Mouse (Mus musculus) fibroblast of lung, adult 2 months (primary cell): Measurements from ENCODE around the gene Muc3.
A peak's percentile ranks its signal among the peaks of the same experiment; 100 is the strongest.
"Not testable (repeated sequence)": the region's sequence is repeated elsewhere in the genome, so short reads cannot be mapped to it uniquely, and the experiment has no call there.

Experiments used
- DNase-seq: peaks from one replicate; pipeline ENCODE4 v3.0.0-alpha.2; 2011; ENCODE audit warnings: low read depth

The Muc3 gene

DNA sequence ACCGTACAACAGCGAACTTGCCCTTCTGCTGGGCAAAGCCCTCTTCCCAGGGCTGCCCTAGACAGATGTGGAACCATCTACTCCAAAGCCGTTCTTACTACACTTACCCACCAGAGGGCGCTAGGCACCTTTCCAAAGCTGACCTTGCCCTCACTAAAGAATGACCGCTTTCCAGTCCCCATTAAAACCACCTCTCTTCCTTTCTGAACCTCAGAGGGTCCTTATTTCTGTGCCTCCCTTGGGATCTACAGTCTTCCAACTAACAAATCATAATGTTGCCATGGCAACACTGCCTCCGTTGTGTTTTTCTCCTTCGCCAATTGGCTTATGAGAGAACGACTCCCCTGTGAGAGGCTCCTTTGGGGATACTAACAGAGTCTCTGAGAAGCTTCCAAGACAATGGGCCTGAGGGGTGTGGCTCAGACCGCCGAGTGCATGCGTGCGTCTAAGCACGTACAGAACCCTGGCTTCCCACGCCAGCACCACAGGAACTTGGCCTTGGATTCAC, 26.4 kb downstream of the Muc3 start:
- no peak for DNase-seq

DNA sequence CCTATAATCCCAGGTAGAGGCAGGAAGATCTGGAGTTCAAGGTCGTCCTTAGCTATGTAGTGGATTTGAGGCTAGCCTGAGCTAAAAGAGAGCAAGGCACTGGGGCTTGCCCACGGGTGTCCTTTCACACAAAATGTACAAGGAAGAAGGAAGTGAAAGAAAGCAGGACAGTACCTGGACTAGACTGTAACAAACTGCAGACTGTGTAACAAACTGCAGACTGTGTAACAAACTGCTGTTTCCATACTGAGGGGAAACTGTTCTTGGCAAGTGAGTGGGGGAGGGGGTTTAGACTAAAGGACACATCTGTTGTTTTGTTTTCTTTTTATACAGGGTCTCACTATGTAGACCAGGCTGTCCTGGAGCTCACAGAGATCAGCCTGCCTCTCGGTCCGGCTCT, 27.8 kb downstream of the Muc3 start:
- no peak for DNase-seq

DNA sequence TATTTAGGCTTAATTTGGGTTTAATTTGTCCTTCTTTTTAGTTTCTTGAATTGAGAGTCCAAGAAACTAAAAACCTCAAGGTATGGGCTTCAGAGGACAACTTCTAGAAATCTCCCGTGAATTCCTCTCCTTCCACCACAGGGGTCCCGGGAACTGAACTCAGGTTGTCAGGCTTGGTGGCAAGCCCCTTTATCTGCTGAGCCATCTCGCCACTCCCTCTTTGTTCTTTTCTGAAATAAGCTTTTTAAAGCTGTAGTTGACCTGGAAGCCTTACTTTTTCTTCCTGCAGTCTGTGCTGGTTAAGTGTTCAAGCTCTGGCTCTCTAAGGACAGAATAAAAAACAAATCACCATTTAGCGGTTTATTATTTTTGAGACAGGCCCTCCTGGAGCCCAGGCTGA, 30.2 kb downstream of the Muc3 start:
- no peak for DNase-seq

DNA sequence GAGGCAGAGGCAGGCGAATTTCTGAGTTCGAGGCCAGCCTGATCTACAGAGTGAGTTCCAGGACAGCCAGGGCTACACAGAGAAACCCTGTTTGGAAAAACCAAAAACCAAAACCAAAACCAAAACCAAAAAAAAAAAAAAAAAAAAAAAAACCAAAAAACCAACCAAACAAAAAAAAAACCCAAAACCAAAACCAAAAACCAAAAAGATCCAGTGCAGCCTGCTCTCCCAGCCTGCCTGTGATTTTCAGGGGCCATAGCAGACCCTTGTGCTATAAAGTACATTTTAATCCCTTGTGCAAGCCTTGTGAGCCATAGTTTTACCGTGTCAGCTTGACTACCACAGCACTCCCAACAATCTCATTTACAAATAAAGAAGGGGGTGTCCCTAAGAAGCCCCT, 31.1 kb downstream of the Muc3 start:
- not testable (repeated sequence) for DNase-seq

DNA sequence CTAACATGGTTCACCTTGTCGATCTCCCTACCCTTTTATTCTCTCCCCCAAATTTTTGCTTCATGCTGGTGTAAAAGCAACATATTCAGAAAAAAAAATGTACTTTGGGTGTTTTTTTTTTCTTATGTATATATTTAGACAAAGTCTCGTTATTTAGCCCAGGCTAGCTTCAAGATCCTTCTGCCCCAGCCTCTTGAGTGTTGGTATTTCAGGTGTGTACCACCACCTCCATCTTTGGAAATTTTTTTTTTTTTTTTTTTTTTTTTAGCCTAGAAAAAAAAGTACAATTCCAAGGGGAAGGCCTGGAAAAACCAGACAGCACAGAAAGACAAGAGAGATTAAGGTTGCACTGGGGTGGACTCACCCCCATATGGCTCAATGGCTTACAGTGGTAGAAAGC, 32.1 kb downstream of the Muc3 start:
- DNase-seq, result no peak

DNA sequence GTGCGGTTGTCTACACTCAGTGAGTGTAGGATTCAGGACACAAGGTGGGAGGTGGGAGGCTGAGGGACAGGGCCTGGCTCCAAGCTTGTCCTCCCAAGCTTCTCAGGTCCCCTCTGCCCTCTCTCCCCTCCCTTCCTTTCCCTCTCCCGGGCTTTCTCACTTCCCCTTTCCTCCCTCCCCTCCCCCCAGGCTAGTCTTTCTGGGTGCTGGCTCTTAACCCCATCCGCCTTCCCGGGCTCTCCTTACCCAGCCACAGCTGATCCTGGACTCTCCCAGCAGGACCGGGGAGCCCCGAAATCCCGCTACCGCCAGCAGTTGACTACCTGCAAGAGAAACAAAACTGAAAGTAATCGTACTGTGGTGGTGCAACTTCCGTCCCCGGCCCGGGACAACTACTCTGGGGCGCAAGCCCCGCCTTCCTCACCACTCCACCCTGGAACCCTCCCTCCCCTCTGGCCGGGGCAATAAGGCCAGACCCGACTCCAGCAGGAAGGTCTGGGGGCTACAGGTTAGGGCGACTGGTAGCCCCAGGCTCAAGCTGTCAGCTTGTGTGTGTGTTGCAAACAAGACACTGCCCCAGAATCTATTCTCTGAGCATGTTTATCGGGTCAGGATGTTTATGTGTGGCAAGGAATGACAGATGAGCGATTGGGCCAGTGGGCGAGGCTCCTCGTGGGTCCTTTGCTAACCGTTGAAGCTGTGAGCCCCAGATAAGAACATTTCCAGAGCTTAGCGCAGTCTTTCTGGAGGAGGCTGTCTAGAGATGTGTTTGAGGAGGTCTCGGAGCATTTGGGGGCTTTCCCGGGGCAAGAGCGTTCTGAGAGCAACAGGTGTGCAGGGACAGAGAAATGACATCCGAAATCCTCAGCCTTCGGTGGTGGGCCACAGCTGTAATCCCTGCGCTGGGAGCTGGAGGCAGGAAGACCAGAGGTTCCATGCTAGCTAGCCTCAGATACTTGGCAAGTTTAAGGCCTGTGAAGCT, 33.0 kb downstream of the Muc3 start, which contains the start of gene Trim56:
Gene Trim56, minus strand, starts transcription at position 344 of the 982 bp plus-strand sequence.
- no peak for DNase-seq

DNA sequence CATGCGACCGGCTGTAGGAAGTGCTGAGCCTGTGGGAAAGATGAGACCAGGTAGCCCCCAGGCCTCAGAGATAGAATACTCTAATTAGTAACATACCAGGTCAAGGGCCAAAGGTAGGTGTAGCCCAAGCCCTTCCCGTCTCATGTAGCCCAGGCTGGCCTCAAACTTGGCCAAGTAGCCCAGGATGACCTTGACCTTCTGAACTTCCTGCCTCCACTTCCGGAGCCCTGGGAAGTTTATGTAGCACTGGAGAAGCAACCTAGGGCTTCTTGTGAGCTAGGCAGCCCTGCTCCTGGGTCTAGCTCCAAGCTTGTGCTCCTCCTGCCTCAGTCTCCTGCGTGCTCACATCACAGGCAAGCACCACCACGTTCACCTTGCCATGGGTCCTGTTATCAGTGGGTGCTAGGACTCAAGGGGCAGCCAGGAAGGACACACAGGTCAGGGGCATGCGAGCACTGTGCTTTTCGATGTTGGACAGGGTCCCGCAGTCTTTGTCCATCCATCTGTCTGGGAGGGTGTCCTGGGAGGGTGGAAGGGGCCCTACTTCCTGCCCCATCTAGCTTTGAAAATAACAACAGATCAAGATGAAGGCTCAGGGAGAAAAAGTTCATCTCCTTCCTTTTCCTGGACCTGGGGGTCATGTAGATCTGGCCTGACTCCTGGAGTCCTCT, 34.1 kb downstream of the Muc3 start:
- no peak for DNase-seq

DNA sequence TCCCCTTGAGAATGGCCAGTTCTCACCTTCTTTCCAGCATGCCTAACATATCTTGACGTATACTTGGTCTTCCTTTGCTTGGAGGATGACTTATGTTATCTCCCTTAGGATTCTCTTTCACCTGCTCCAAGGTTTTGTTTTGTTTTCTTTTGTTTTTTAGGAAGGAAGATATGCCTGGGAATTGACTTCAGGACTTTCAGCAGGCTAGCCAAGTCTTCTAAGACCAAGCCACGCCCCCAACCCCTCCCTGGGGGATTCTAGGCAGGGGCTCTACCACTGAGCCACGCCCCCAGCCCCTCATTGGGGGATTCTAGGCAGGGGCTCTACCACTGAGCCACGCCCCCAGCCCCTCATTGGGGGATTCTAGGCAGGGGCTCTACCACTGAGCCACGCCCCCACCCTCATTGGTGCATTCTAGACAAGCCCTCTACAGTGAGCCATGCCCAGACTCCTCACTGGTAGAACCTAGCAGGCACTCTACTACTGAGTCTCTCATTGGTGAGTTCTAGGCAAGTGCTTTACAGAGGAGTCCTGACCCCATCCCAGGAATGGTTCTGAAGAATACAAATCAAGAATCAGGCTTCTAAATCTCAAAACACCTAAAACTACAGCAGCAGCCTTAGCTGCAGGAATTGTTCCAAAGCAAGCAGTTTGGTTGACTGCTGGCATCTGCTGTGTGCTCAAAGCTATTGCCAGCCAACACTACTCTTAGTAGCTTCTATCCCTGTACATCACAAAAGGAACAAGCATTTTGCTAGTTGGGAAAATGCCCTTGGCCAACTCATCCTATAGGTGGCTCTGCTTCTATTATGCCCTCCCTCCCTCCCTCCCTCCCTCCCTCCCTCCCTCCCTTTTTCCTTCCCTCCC, 37.3 kb downstream of the Muc3 start:
- DNase-seq, result no peak

DNA sequence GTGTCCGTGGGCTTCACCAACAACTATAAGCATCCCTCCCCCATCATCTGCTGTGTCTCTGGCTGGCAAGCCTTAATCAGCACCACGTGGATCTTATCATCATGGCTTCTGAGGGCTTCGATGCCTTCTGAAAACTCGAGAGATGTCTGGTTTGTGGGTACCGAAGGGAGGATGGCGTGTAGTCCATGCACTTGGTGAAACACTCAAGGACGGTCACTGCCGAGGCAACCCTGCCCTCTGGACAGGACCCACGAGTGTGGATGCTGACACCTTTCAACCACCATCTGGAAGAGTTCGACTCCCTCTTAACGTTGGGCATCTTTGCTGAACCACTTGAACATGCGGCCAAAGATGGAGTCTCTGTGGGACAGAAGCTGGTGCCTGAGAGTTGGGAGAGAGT, 38.3 kb downstream of the Muc3 start:
- no peak for DNase-seq

DNA sequence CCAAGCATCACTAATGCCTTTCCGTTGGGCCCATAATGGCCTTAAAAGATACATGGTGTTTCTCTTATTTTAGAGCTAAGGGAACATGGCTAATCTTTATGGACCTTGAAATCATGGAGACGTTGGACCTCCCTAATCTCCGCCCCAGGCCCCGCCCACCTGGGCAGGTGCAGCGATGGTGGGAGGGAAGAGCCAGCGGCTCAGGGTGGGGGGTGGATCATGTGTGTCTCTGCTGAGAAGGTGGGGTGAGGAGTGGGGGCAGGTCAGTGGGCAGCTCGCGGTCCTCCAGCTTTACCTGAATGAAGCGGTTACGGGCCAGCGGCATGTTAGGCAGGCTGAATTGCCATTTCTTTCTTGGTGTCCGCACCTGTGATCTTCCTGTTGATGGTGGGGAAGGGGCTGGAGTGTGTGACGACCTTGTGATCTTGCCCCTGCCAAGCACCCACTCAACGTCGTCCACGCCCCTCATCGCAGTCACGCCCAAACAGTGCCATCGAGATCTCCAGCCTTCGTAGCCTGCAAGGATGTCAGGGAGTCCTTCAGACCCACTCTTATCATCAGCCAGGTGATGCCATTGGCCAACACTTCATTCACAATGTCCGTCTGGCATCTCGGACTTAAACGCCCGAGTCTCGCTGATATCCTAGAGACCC, 39.1 kb downstream of the Muc3 start:
- no peak for DNase-seq

DNA sequence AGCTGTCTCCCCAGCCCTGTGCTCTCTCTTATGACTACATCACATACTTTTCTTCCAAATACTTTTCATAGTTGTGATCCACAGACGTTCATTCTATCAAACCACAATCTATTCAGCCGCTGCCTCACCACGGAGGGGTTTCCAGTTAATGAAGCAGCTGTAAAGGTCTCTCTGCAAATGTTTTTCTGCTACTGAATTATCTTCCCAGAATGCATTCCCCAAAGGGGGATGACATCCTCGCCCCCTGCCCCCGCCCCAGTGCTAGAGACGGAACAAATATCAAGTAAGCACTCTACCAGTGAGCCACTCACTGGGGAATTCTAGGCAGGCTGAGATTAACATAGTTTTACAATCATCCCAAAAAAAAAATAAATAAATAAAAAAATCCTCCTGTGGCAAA, 41.0 kb downstream of the Muc3 start:
- DNase-seq, result no peak

DNA sequence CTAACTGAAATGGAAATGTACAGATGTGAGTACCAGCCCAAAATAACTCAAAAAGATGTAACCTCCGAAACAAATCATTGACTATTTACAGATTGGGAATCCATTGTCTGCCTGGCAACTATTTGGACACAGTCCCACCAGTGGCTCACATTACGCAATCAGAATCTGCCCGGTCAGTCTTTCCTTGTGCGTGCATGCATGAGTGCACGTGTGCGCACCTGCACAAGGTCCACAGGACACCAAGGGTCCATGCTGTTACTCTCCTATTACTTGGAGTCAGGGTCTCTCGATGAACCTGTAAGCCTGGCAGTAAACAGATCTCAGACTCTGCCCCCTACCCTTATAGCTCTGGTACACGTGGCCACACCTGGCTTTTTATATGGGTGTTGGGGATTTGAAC, 41.5 kb downstream of the Muc3 start:
- DNase-seq, result no peak

DNA sequence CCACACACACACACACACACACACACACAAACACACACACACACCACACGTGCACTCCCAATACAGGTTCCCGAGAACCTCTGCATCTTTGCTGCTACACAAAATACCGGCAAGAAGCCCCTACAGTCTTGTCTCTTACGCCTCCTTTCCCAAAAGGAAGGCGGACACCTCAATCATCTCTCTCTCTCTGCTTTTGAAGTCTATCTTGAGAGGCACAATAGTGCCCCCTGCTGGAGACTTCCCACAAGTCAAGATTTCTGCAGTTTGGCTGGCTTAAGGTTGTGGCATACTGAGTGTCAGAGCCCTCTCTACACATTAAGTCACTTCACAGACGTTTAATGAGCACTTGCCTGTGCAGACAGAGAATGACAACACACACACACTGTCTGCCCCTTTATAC, 42.1 kb downstream of the Muc3 start:
- peak; percentile 72 for DNase-seq

DNA sequence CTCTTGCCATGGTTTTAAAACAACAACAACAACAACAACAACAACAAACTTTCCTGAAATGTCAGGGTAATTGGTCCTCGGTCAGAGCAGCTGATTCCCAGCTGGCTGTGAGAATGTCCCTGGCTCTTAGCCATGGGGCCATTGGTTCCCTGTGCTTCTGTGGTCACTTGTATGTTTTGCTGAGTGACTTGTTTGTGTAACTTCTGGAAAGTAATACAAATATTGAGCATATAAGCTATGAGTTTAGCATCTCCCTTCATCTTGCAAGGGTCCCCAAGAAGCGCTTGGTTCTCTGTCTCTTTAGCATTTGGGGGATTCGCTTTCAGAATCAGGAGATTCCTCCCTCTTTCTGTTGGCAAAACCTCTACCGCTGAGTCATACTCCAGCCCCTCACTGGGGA, 42.7 kb downstream of the Muc3 start:
- no peak for DNase-seq

DNA sequence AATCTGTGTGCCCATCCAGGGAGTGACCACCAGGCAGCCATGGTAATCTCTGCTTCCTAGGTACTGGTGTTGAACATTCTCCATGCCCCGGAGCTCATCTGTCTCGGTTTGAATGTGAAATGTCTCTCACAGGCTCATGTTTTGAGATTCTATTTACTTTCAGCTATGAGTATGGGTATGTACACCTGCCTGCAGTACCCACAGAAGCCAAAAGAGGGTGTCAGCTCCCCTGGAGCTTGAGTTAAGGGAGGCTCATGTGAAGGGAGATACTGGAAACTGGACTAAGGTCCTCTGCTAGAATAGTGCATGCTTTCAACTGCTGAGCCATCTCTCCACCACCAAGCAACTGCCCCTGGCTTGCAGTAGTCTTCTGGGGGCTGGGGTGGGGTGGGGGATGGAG, 45.2 kb downstream of the Muc3 start:
- DNase-seq, result no peak

DNA sequence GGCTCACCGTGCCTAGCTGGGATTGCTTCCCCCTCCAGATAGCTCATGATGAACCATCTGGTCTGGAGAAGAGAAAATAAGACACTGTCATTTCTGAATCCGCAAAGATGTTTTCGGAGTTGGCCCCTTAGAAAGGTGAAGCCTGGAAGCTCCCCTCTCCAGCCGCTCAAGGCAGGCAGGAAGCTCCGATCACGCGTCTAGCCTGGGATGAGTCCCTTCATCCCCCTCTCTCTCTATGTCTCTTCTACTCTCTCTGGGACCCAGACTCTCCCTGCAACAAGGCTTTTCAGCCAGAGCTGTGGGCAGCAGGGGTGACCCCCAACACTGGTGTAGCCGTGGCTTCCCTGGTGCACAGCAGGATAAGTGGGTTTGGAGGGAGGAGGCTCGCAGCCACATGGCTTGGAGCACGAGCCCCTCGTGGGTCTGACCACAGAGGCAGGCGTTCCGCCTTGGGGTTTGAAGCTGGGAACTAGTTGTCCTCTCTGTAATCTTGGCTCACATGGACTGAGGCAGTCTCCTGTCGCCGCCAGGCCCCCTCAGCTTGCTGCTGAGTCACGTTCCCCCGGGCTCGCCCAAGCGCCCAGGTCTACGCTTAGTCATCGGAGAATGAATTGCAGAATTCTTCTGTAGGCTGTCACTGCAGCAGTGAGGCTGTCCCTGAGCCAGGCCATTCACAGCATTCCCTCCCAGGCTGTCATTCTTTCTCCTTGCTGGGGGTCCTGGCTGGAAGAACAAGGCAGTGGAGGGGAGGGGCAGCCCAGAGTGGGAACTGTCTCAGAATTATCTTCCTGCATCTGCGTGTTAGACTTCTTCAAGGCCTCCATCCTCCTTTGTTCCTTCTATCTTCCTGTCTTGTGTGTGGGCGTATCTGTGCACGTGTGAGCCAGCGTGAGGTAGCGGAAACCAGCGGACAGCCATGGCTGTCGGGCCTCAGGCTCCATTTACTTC, 46.3 kb downstream of the Muc3 start:
- peak; percentile 99 for DNase-seq

DNA sequence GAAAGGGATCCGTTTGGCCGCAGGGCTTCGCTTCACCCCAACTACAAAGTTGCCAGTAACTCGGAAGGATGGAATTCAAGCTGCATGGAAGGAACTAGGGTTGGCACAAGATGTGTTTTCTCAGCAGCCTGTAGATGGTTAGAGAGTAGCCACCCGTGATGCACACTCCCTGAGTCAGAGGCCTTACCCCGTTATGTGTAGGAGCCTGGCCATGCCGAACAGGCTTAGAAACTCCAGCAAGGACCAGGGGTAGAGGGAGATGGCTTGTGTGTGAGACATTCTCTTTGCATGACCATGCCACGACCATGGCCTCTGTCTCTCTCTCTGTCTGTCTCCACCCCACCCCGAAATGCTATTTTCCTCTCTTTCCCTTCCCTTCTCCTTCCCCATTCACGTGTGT, 47.0 kb downstream of the Muc3 start:
- peak; percentile 92 for DNase-seq

DNA sequence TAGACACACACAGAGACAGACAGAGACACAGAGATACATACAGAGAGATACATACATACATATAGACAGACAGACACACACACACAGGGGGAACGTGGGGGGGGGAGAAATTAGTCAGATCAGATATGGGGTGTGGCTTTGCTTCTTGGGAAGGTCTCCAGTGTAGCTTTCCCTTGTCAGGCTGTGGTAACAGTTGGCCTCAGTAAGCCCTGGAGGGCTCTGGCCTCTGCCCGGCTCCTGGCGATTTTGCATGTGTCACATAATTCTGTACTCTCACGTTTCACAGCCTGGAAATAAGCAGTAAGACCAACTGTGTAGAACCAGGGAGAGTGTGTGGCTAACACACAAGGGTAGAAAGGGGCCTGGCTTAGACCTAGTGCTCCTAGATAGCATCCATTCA, 48.5 kb downstream of the Muc3 start:
- peak; percentile 86 for DNase-seq

DNA sequence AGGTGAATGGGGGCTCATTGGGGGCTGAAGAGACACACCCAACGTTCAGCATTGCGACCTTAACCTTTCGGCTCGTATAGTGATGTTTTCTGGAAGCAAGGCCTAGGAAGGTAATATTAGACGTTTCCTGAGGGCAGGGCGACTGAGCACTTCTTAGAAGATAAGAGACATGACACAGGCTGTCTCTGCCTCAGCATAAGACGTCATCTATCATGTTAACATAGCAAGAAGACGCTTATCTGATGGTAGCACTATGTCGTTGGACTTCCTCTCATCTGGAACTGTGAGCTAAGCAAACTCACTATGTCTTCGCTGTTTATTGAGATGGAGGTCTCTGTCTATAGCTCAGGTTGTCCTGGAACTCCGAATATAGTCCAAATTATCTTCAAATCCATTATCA, 50.7 kb downstream of the Muc3 start:
- DNase-seq, result no peak

DNA sequence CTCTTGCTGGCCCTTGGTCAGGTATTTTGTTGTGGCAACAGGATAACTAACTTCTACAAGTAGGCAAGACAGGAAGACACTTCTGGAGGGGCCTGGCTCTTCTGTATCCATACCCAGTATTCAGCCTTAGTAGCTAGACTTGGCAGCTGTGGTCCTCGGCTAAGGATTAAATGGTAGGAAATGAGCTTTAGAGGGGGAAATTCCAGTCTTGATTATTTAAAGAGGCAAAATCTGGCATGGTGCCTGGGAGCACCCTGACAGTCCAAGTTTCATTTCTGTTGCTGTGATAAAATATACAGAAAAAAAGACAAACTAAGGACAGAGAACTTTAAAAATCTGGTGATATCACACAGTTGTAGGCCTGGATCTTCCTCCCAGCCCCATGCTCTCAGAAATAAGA, 53.1 kb downstream of the Muc3 start:
- DNase-seq, result no peak

DNA sequence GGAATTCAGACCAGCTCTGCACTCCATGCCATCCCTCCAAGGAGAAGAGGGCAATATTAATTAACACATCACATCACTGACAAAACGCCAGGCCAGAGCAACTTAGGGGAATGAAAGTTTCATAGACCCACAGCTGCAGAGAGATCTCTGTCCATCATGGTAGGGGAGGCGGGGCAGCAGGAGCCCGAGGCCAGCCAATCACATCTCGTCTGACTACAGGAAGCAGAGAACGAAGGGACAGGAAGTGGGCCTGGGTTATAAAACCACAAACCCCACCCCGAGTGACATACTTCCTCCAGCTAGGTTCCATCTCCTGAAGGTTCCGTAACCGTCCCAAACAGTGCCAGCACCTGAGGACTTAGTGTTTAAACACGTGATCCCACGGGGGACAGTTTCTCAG, 54.0 kb downstream of the Muc3 start:
- no peak for DNase-seq
